Mouse (Mus musculus) liver, adult 2 months (tissue): Measurements from ENCODE around the gene Aftph.
"Not testable (repeated sequence)": the region's sequence is repeated elsewhere in the genome, so short reads cannot be mapped to it uniquely, and the experiment has no call there.

Experiments used
- CTCF ChIP-seq: fragments of 200-500 bp; IDR thresholded peaks from 2 replicates; pipeline ENCODE4 v1.5.1; 2011; ENCODE audit warnings: low read depth, low read length, control low read depth
- POLR2A ChIP-seq: fragments of 200-500 bp; IDR thresholded peaks from 2 replicates; pipeline ENCODE4 v1.6.1; 2011; ENCODE audit warnings: low read length, control low read depth; ENCODE audit not compliant: insufficient read depth; ENCODE audit errors: extremely low read depth

GRCm38 (mm10) chr11:20761984-20762383 is 20.6 kb upstream of the Aftph start:
- not testable (repeated sequence) for TF ChIP-seq CTCF, POLR2A
